Mouse (Mus musculus): ENCODE results near the gene Gss. TPM values are rescaled to one million over a fixed set of nuclear protein-coding genes. Genes with fewer than 3 reads are reported as not detected.

Gene Gss
- polyA plus RNA-seq (2012; rRNA removed) = 17.2 and 18.4 TPM in 2 replicates

- Histone ChIP-seq H3K4me1 (ENCODE audit: control insufficient read depth, insufficient read depth, low read length) (peaks cover 5% of the 10 kb centered on the region), H3K4me3 (ENCODE audit: insufficient read depth, low read length) (peak within 1 kb of the TSS; percentile 60), H3K27ac (ENCODE audit: insufficient read depth, low read length) (peak within 1 kb of the TSS; percentile 44; the same call in 1 of the 2 replicates)
- TF ChIP-seq CTCF (IDR thresholded peaks at IDR 0.05; ENCODE audit: extremely low read depth, insufficient read depth, low read length) (no peak), POLR2A (IDR thresholded peaks at IDR 0.05; ENCODE audit: extremely low read depth, insufficient read depth, low read length) (peak; percentile 67; the same call in 1 of the 2 replicates)
Measured at GRCm38 (mm10) chr2:155592137-155592853, at the start of gene Gss. Gene Gss, minus strand, starts transcription at chr2:155592810.

GRCm38 (mm10) chr2:155641540-155642472 is 49.2 kb upstream of the Gss start:
- Histone ChIP-seq H3K4me1 (ENCODE audit: control insufficient read depth, insufficient read depth, low read length) (peaks cover 8% of the 10 kb centered on the region), H3K4me3 (ENCODE audit: insufficient read depth, low read length) (no peak overlapping the region), H3K27ac (ENCODE audit: insufficient read depth, low read length) (no peak overlapping the region)
- TF ChIP-seq POLR2A (IDR thresholded peaks at IDR 0.05; ENCODE audit: extremely low read depth, insufficient read depth, low read length) (no peak), CTCF (IDR thresholded peaks at IDR 0.05; ENCODE audit: extremely low read depth, insufficient read depth, low read length) (no peak)

GRCm38 (mm10) chr2:155640656-155641055 is 48.0 kb upstream of the Gss start:
- Histone ChIP-seq H3K27ac (ENCODE audit: insufficient read depth, low read length) (no peak overlapping the region), H3K4me3 (ENCODE audit: insufficient read depth, low read length) (no peak overlapping the region), H3K4me1 (ENCODE audit: control insufficient read depth, insufficient read depth, low read length) (peaks cover 8% of the 10 kb centered on the region)
- TF ChIP-seq POLR2A (IDR thresholded peaks at IDR 0.05; ENCODE audit: extremely low read depth, insufficient read depth, low read length) = no peak
- no peak for TF ChIP-seq CTCF (IDR thresholded peaks at IDR 0.05; ENCODE audit: extremely low read depth, insufficient read depth, low read length)

- TF ChIP-seq CTCF (IDR thresholded peaks at IDR 0.05; ENCODE audit: extremely low read depth, insufficient read depth, low read length) = no peak
- no peak for TF ChIP-seq POLR2A (IDR thresholded peaks at IDR 0.05; ENCODE audit: extremely low read depth, insufficient read depth, low read length)
- Histone ChIP-seq H3K4me1 (ENCODE audit: control insufficient read depth, insufficient read depth, low read length) (peaks cover 8% of the 10 kb centered on the region), H3K4me3 (ENCODE audit: insufficient read depth, low read length) (no peak overlapping the region), H3K27ac (ENCODE audit: insufficient read depth, low read length) (no peak overlapping the region)
Measured at GRCm38 (mm10) chr2:155637411-155637810, 44.8 kb upstream of the Gss start.

- peaks cover 5% of the 10 kb centered on the region for H3K4me1 ChIP-seq (ENCODE audit: control insufficient read depth, insufficient read depth, low read length)
- no peak overlapping the region for H3K27ac ChIP-seq (ENCODE audit: insufficient read depth, low read length)
- no peak for TF ChIP-seq CTCF (IDR thresholded peaks at IDR 0.05; ENCODE audit: extremely low read depth, insufficient read depth, low read length)
- no peak for TF ChIP-seq POLR2A (IDR thresholded peaks at IDR 0.05; ENCODE audit: extremely low read depth, insufficient read depth, low read length)
Measured at GRCm38 (mm10) chr2:155636881-155637280, 44.3 kb upstream of the Gss start.

GRCm38 (mm10) chr2:155635961-155636360 is 43.4 kb upstream of the Gss start:
- H3K4me1 ChIP-seq (ENCODE audit: control insufficient read depth, insufficient read depth, low read length) = no peaks in the 10 kb centered on the region; the same call in 1 of the 2 replicates
- H3K27ac ChIP-seq (ENCODE audit: insufficient read depth, low read length) = no peak overlapping the region
- no peak for TF ChIP-seq CTCF (IDR thresholded peaks at IDR 0.05; ENCODE audit: extremely low read depth, insufficient read depth, low read length)
- no peak for TF ChIP-seq POLR2A (IDR thresholded peaks at IDR 0.05; ENCODE audit: extremely low read depth, insufficient read depth, low read length)
- H3K4me3 ChIP-seq (ENCODE audit: insufficient read depth, low read length) = no peak overlapping the region

More at GRCm38 (mm10) chr2:155636881-155637280, 44.3 kb upstream of the Gss start:
- H3K4me3 ChIP-seq (ENCODE audit: insufficient read depth, low read length) = no peak overlapping the region

- Histone ChIP-seq H3K27ac (ENCODE audit: insufficient read depth, low read length) (no peak overlapping the region), H3K4me3 (ENCODE audit: insufficient read depth, low read length) (no peak overlapping the region), H3K4me1 (ENCODE audit: control insufficient read depth, insufficient read depth, low read length) (peaks cover 1% of the 10 kb centered on the region; the same call in 1 of the 2 replicates)
- TF ChIP-seq POLR2A (IDR thresholded peaks at IDR 0.05; ENCODE audit: extremely low read depth, insufficient read depth, low read length) = no peak
- TF ChIP-seq CTCF (IDR thresholded peaks at IDR 0.05; ENCODE audit: extremely low read depth, insufficient read depth, low read length) = no peak
Measured at GRCm38 (mm10) chr2:155634562-155634961, 42.0 kb upstream of the Gss start.

- no peak overlapping the region for H3K27ac ChIP-seq (ENCODE audit: insufficient read depth, low read length)
- H3K4me1 ChIP-seq (ENCODE audit: control insufficient read depth, insufficient read depth, low read length) = peaks cover 4% of the 10 kb centered on the region
- H3K4me3 ChIP-seq (ENCODE audit: insufficient read depth, low read length) = no peak overlapping the region
- TF ChIP-seq POLR2A (IDR thresholded peaks at IDR 0.05; ENCODE audit: extremely low read depth, insufficient read depth, low read length) (no peak), CTCF (IDR thresholded peaks at IDR 0.05; ENCODE audit: extremely low read depth, insufficient read depth, low read length) (no peak)
Measured at GRCm38 (mm10) chr2:155633731-155634130, 41.1 kb upstream of the Gss start.

- Histone ChIP-seq H3K27ac (ENCODE audit: insufficient read depth, low read length) (no peak overlapping the region), H3K4me1 (ENCODE audit: control insufficient read depth, insufficient read depth, low read length) (peaks cover 4% of the 10 kb centered on the region), H3K4me3 (ENCODE audit: insufficient read depth, low read length) (no peak overlapping the region)
- TF ChIP-seq CTCF (IDR thresholded peaks at IDR 0.05; ENCODE audit: extremely low read depth, insufficient read depth, low read length) = no peak
Measured at GRCm38 (mm10) chr2:155633121-155633520, 40.5 kb upstream of the Gss start.

Data from cortical plate, adult 2 months (tissue).